Mouse (Mus musculus) spleen, adult 2 months (tissue): ENCODE data around the gene Rtn4rl2.

Experiments
- CTCF ChIP-seq: fragments of 200-500 bp; IDR thresholded peaks from 2 replicates; pipeline ENCODE4 v1.5.1; 2011; ENCODE audit warnings: mild to moderate bottlenecking, inconsistent platforms; ENCODE audit not compliant: insufficient read depth, insufficient read length, insufficient replicate concordance; ENCODE audit errors: extremely low read depth
- POLR2A ChIP-seq: fragments of 200-500 bp; IDR thresholded peaks from 2 replicates; pipeline ENCODE4 v1.6.1; 2011; ENCODE audit warnings: low read depth, low read length, inconsistent platforms

GRCm38 (mm10) chr2:84840016-84840747 lies 46.3 kb downstream of the Rtn4rl2 start:
- no peak for TF ChIP-seq CTCF
- no peak for TF ChIP-seq POLR2A
